ENCODE assay signal across 7 mouse cellular contexts in the genomic region with DNA sequence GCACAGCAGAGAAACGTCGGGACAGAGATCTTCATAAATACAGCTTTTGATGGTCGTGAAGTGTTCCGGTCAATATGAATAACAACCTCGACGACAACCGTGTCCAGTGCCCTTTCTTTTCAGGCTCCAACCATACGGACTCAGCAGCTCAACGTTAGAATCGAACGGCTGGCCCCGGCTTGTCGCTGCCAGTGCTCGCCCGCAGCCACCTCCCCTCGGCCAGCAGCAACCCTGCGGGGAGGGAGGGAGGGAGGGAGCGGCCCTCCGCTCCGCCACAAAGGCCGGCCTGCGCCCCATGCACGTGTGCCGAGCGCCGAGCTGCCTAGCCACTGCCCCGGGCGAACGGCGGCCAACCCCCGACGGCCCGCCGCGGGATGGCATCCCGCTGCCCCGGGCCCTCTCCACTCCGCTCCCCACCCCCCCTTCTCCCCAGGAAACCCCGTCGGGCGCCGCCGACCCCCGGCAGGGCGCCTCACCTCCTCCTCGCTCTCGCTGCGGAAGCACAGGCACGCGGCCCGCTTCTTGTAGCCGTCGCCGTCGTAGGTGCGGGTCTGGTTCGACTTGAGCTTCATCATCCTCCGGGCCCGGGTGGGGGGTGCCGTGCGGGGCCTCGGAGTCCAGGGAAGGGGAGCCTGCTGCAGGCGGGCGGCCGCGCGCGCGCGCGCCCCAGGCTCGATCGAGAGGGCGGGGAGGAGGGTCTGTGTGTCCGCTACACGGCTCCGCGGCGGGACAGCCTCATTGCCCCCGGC. TPM values are rescaled to one million over a fixed set of nuclear protein-coding genes. Genes with fewer than 3 reads are reported as not detected.
DNase-seq lines count a peak whose midpoint lies in the region; ATAC-seq lines count a peak whose summit lies in the region.

No protein-coding gene starts in this region.

- H3K9me3 ChIP-seq in heart, embryonic 16.5 days (replicated peaks; ENCODE audit: control insufficient read depth, low read length): no peaks in the 10 kb centered on the region
- peaks cover 4% of the 10 kb centered on the region; the same call in 1 of the 2 replicates for H3K9me3 ChIP-seq in limb, embryonic 12.5 days
- H3K9me3 ChIP-seq in midbrain, embryonic 11.5 days (ENCODE audit: control insufficient read depth, low read length): no peaks in the 10 kb centered on the region
- no peaks in the 10 kb centered on the region for H3K9me3 ChIP-seq in stomach, embryonic 14.5 days (ENCODE audit: control insufficient read depth, low read depth, low read length)

- H3K27ac ChIP-seq in heart, embryonic 16.5 days (ENCODE audit: low read length): peak overlapping the region; percentile 94
- peak overlapping the region; percentile 97 for H3K27ac ChIP-seq in limb, embryonic 12.5 days
- H3K27ac ChIP-seq in midbrain, embryonic 11.5 days (ENCODE audit: low read depth, low read length): peak overlapping the region; percentile 90
- H3K27ac ChIP-seq in stomach, embryonic 14.5 days (ENCODE audit: low read length): peak overlapping the region; percentile 93

- peak; percentile 61 for DNase-seq in CD4-positive, CD25-positive, alpha-beta regulatory T cell, adult 2 months (ENCODE audit: low read depth, low spot score)
- peak; percentile 77 for DNase-seq in NIH3T3 (ENCODE audit: low read depth)
- peak; percentile 48 for DNase-seq in embryo, embryonic 11.5 days (ENCODE audit: low read depth, low spot score)
- peak; percentile 94 for DNase-seq in midbrain, embryonic 11.5 days (ENCODE audit: low spot score, missing footprints)

- no peaks in the 10 kb centered on the region for H3K27me3 ChIP-seq in heart, embryonic 16.5 days (ENCODE audit: control insufficient read depth, insufficient read depth, low read length)
- no peaks in the 10 kb centered on the region for H3K27me3 ChIP-seq in limb, embryonic 12.5 days
- H3K27me3 ChIP-seq in midbrain, embryonic 11.5 days (ENCODE audit: control insufficient read depth, insufficient read depth, low read length): no peaks in the 10 kb centered on the region
- no peaks in the 10 kb centered on the region for H3K27me3 ChIP-seq in stomach, embryonic 14.5 days (ENCODE audit: control insufficient read depth, insufficient read depth, low read length)

- ATAC-seq in heart, embryonic 16.5 days (replicated peaks; ENCODE audit: extremely low read depth, insufficient read depth, low FRiP score): peak; percentile 60
- ATAC-seq in limb, embryonic 12.5 days (ENCODE audit: insufficient number of reproducible peaks, insufficient read depth, low FRiP score, low TSS enrichment, low read depth): peak; percentile 35
- ATAC-seq in midbrain, embryonic 11.5 days (ENCODE audit: low FRiP score): peak; percentile 49
- ATAC-seq in stomach, embryonic 14.5 days (ENCODE audit: insufficient number of reproducible peaks, insufficient read depth, low FRiP score, low read depth): peak; percentile 56

- no peaks in the 10 kb centered on the region; the same call in 1 of the 2 replicates for H3K36me3 ChIP-seq in heart, embryonic 16.5 days (ENCODE audit: control insufficient read depth, insufficient read depth)
- peaks cover 12% of the 10 kb centered on the region for H3K36me3 ChIP-seq in limb, embryonic 12.5 days
- peaks cover 3% of the 10 kb centered on the region; the same call in 1 of the 2 replicates for H3K36me3 ChIP-seq in midbrain, embryonic 11.5 days (ENCODE audit: control insufficient read depth, insufficient read depth, low read length)
- H3K36me3 ChIP-seq in stomach, embryonic 14.5 days (ENCODE audit: control insufficient read depth, insufficient read depth, low read length): no peaks in the 10 kb centered on the region

- peaks cover 32% of the 10 kb centered on the region for H3K4me1 ChIP-seq in heart, embryonic 16.5 days (ENCODE audit: control insufficient read depth, insufficient read depth, low read length)
- H3K4me1 ChIP-seq in limb, embryonic 12.5 days (replicated peaks): peaks cover 29% of the 10 kb centered on the region
- H3K4me1 ChIP-seq in midbrain, embryonic 11.5 days (ENCODE audit: control insufficient read depth, insufficient read depth, low read length): peaks cover 26% of the 10 kb centered on the region
- peaks cover 24% of the 10 kb centered on the region for H3K4me1 ChIP-seq in stomach, embryonic 14.5 days (ENCODE audit: control insufficient read depth, insufficient read depth, low read length)

- H3K4me2 ChIP-seq in heart, embryonic 16.5 days (ENCODE audit: low read depth, low read length): peak overlapping the region; percentile 87
- H3K4me2 ChIP-seq in limb, embryonic 12.5 days: peak overlapping the region; percentile 73
- H3K4me2 ChIP-seq in midbrain, embryonic 11.5 days: peak overlapping the region; percentile 63
- peak overlapping the region; percentile 56 for H3K4me2 ChIP-seq in stomach, embryonic 14.5 days (replicated peaks; ENCODE audit: low read depth, low read length)

- H3K4me3 ChIP-seq in heart, embryonic 16.5 days (ENCODE audit: low read length): peak overlapping the region; percentile 76
- peak overlapping the region; percentile 95 for H3K4me3 ChIP-seq in limb, embryonic 12.5 days (replicated peaks)
- peak overlapping the region; percentile 67 for H3K4me3 ChIP-seq in midbrain, embryonic 11.5 days (ENCODE audit: low read depth, low read length)
- H3K4me3 ChIP-seq in stomach, embryonic 14.5 days (ENCODE audit: low read depth, low read length): peak overlapping the region; percentile 99

- WGBS in heart, embryonic 16.5 days: 0% methylated on average over 68 of the region's 80 CpGs
- WGBS in limb, embryonic 12.5 days: under 1% methylated on average over 73 of the region's 80 CpGs
- WGBS in midbrain, embryonic 11.5 days: under 1% methylated on average over 60 of the region's 80 CpGs
- WGBS in stomach, embryonic 14.5 days: under 1% methylated on average over 64 of the region's 80 CpGs

- peak overlapping the region; percentile 93 for H3K9ac ChIP-seq in heart, embryonic 16.5 days (ENCODE audit: low read length)
- H3K9ac ChIP-seq in limb, embryonic 12.5 days (replicated peaks): peak overlapping the region; percentile 96
- peak overlapping the region; percentile 97 for H3K9ac ChIP-seq in midbrain, embryonic 11.5 days (ENCODE audit: low read length)
- H3K9ac ChIP-seq in stomach, embryonic 14.5 days (replicated peaks; ENCODE audit: low read depth, low read length): peak overlapping the region; percentile 99

RNA-seq across cellular contexts. Expression of gene Nudt3, which starts 0.5 kb away (rescaled TPM):
- 162 and 176 TPM in 2 replicates for polyA plus RNA-seq in heart, embryonic 16.5 days (2015; fragmentation: Nextera tagmentation; extraction: Ambion mirVana)
- 120 and 126 TPM in 2 replicates for polyA plus RNA-seq in limb, embryonic 12.5 days (2016; fragmentation: Nextera tagmentation; extraction: Ambion mirVana)
- 44.5 and 46.0 TPM in 2 replicates for polyA plus RNA-seq in midbrain, embryonic 11.5 days (2014; fragmentation: Nextera tagmentation; extraction: Ambion mirVana)
- 42.8 and 44.2 TPM in 2 replicates for polyA plus RNA-seq in stomach, embryonic 14.5 days (2014; fragmentation: Nextera tagmentation; extraction: Ambion mirVana)

RNA-seq across cellular contexts. Expression of gene RPS10-NUDT3, which starts 12.2 kb away (rescaled TPM):
- polyA plus RNA-seq in heart, embryonic 16.5 days (2015; fragmentation: Nextera tagmentation; extraction: Ambion mirVana): not detected in 2 replicates
- not detected in 2 replicates for polyA plus RNA-seq in limb, embryonic 12.5 days (2016; fragmentation: Nextera tagmentation; extraction: Ambion mirVana)
- polyA plus RNA-seq in midbrain, embryonic 11.5 days (2014; fragmentation: Nextera tagmentation; extraction: Ambion mirVana): not detected in 2 replicates
- not detected in 2 replicates for polyA plus RNA-seq in stomach, embryonic 14.5 days (2014; fragmentation: Nextera tagmentation; extraction: Ambion mirVana)

RNA-seq across cellular contexts. Expression of gene Rps10, which starts 13.7 kb away (rescaled TPM):
- 511 and 514 TPM in 2 replicates for polyA plus RNA-seq in heart, embryonic 16.5 days (2015; fragmentation: Nextera tagmentation; extraction: Ambion mirVana)
- 963 and 987 TPM in 2 replicates for polyA plus RNA-seq in limb, embryonic 12.5 days (2016; fragmentation: Nextera tagmentation; extraction: Ambion mirVana)
- 845 and 859 TPM in 2 replicates for polyA plus RNA-seq in midbrain, embryonic 11.5 days (2014; fragmentation: Nextera tagmentation; extraction: Ambion mirVana)
- 1,169 and 1,246 TPM in 2 replicates for polyA plus RNA-seq in stomach, embryonic 14.5 days (2014; fragmentation: Nextera tagmentation; extraction: Ambion mirVana)

RNA-seq across cellular contexts. Expression of gene Pacsin1, which starts 32.5 kb away (rescaled TPM):
- polyA plus RNA-seq in heart, embryonic 16.5 days (2015; fragmentation: Nextera tagmentation; extraction: Ambion mirVana): 0.55 and 0.76 TPM in 2 replicates
- 4.3 and 5.0 TPM in 2 replicates for polyA plus RNA-seq in limb, embryonic 12.5 days (2016; fragmentation: Nextera tagmentation; extraction: Ambion mirVana)
- 3.1 and 4.5 TPM in 2 replicates for polyA plus RNA-seq in midbrain, embryonic 11.5 days (2014; fragmentation: Nextera tagmentation; extraction: Ambion mirVana)
- 1.8 and 2.3 TPM in 2 replicates for polyA plus RNA-seq in stomach, embryonic 14.5 days (2014; fragmentation: Nextera tagmentation; extraction: Ambion mirVana)

RNA-seq across cellular contexts. Expression of gene AI413582, which starts 57.2 kb away (rescaled TPM):
- polyA plus RNA-seq in heart, embryonic 16.5 days (2015; fragmentation: Nextera tagmentation; extraction: Ambion mirVana): 22.2 and 22.6 TPM in 2 replicates
- polyA plus RNA-seq in limb, embryonic 12.5 days (2016; fragmentation: Nextera tagmentation; extraction: Ambion mirVana): 14.9 and 16.6 TPM in 2 replicates
- polyA plus RNA-seq in midbrain, embryonic 11.5 days (2014; fragmentation: Nextera tagmentation; extraction: Ambion mirVana): 14.8 and 20.2 TPM in 2 replicates
- 22.6 and 24.3 TPM in 2 replicates for polyA plus RNA-seq in stomach, embryonic 14.5 days (2014; fragmentation: Nextera tagmentation; extraction: Ambion mirVana)

Comparison
In these comparisons a context has a peak if more than half of its experiments do, and no peak if none do; other contexts are left out.
1. Peak in every context shown above with its lines: DNase-seq, ATAC-seq, H3K4me3 ChIP-seq and H3K27ac ChIP-seq.